Mouse (Mus musculus) embryonic stem cell, embryonic (primary cell): ENCODE results near the gene Rasl2-9.
"Not testable (repeated sequence)": the region's sequence is repeated elsewhere in the genome, so short reads cannot be mapped to it uniquely, and the experiment has no call there.

Experiments
- CTCF ChIA-PET, 4 experiments: fragments of 300-600 bp in 2 of 4; fragments of 350-600 bp in 2 of 4; sonication (Branson Sonifier 250); formaldehyde crosslinking; loops; one replicate each; lab custom pipeline; 2022; ENCODE audit warnings: inconsistent platforms in 2 of 4; lab: Charles Lee
- POLR2A ChIA-PET, 4 experiments: fragments of 300-600 bp in 2 of 4; fragments of 350-600 bp in 2 of 4; sonication (Branson Sonifier 250); formaldehyde crosslinking; loops; one replicate each; lab custom pipeline; 2022; ENCODE audit warnings: antibody characterized with exemption in 4 of 4, inconsistent platforms in 1 of 4; lab: Charles Lee

Rasl2-9 gene

DNA sequence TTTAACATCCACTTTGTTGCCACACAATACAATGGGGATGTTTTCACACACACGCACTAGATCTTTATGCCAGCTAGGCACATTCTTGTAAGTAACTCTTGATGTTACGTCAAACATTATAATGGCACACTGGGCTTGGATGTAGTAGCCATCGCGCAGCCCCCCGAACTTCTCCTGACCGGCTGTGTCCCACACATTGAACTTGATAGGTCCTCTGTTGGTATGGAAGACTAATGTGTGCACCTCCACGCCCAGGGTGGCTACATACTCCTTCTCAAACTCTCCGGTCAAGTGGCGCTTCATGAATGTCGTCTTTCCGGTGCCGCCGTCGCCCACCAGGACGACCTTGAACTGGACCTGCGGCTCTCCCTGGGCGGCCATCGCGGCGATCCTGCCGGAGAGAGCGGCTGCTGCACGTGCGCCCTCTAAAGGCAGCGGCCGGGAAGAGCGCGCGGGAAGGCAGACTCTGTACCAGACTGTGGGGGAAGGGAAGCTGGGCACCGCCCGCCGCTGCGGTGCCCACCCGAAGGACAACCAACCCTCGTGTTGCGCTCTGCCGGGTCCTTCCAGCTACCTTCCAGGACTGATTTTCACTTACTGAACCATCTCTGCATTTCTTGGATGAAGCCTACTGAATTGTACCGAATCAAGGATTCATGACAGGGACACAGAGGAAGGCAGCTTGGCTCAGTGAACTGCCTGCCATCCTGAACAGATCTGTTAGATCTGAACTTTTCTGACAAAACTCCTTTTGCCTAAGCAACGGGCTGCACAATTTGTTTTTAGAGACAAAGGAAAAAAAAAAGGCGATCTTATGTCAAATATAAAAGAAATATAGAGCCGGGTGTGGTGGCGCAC is at the start of gene Rasl2-9:
TSS of gene Rasl2-9 (minus strand) at position 402 of the 858 bp plus-strand sequence.
- ChIA-PET CTCF (interaction anchor here (0.5 to 1.6 kb wide), 24 partner anchors 8 to 1045 kb away, joined by 3 to 11 read pairs (median 4); partner anchors contain the start of genes Fiz1 (in 1 of the 4), Gm44973 (in 1 of the 4), Rfpl4 (in 1 of the 4) and Sbk2 (in 1 of the 4)), POLR2A (interaction anchor here (0.5 to 1.0 kb wide), 6 partner anchors 9 to 319 kb away, joined by 3 read pairs; partner anchors contain the start of gene U2af2 (in 1 of the 4))

DNA sequence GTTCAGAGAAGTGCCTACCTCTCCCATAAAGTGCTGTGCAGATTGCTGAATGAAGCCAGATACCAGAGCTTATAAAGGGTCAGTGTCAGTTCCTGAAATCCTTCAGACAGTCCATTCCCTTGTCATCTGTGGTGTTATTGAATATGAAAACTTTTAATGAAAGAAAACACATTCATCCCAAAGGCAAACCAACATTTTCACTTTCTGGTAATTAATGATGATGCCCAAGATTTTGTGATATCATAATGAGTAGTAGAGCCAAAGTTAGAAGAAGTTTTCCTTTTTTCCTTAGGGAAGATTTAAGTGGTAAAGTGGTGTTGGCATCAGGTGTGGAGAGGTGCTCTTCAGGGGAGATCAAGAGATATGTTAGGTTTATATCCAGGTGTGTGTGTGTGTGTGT is 23.8 kb upstream of the Rasl2-9 start, which contains the start of gene Vmn1r55:
TSS of gene Vmn1r55 (minus strand) at position 101 of the 400 bp plus-strand sequence.
- CTCF ChIA-PET: not testable (repeated sequence)
- POLR2A ChIA-PET: interaction anchor here in 1 of 4 experiments (0.6 kb wide), 1 partner anchor 151 kb away, joined by 7 read pairs; no protein-coding TSS in a partner anchor

DNA sequence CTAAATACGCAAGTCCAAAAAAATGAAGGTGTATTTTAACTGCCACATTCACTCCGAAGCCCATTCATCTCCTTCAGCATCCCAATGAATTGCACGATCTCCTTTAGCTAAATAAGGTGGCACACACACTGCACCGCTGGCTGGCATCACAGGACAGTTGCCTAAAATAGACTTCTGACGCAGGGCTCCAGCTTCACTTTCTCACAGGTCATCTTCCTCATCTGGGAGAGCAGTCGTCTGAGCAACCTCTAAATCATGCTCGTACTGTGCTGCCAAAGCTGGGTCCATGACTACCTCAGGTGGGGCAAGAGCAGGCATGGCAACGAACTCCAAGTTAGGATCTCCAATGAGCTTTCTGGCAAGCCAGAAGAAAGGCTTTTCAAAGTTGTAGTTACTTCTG is 672 bp downstream of the Rasl2-9 start:
- ChIA-PET CTCF (interaction anchor here in 2 of 4 experiments (1.2 to 1.6 kb wide), 2 partner anchors 65 to 156 kb away, joined by 3 to 11 read pairs; no protein-coding TSS in a partner anchor), POLR2A (no interaction called here)

DNA sequence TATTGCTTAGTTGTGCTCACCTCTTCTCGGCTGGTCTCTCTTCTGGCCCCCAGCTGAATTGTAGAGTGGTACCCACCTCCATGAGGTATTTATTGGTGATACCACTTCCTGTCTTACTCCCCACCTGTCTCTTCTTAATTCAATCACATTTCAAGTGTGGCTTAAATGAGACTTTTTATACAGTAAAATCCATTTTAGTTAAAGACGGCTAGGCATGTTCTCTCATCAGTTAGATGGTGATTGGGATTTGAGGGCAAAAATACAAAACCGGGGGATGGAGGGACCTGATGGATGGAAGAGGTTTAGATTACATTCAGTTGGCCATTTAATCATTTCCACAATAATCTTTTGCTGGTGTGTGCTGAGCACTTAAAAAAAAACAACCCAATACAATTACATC is 8.9 kb downstream of the Rasl2-9 start, which contains the start of gene Rfpl4:
TSS of gene Rfpl4 (minus strand) at position 101 of the 400 bp plus-strand sequence.
- CTCF ChIA-PET: interaction anchor here in 3 of 4 experiments (1.0 to 1.8 kb wide), 3 partner anchors 9 kb away, joined by 4 to 8 read pairs (median 4); partner anchors contain the start of gene Rasl2-9 (in 3 of the 3)
- POLR2A ChIA-PET: no interaction called here

DNA sequence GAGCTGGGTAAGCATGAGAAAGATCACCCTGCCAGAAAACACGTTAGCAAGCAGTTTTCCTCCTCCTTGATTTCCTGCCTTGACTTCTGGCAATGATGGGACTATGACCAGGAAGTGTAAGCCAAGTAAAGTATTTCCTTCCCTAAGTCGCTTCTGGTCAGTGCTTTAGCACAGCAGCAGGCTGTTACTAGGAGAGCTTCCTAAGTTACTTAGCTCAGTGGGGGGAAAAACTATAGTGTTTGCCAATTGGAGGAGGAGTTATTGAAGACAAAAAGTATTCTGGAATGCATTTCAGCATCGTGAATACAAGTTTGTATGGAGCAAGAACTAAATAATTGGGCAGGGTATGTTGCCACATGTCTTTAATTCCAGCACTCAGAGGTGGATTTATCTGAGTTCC is 13.0 kb downstream of the Rasl2-9 start:
- ChIA-PET CTCF (interaction anchor here in 1 of 4 experiments (0.6 kb wide), 1 partner anchor 13 kb away, joined by 5 read pairs; the partner anchor contains the start of gene Rasl2-9), POLR2A (no interaction called here)

DNA sequence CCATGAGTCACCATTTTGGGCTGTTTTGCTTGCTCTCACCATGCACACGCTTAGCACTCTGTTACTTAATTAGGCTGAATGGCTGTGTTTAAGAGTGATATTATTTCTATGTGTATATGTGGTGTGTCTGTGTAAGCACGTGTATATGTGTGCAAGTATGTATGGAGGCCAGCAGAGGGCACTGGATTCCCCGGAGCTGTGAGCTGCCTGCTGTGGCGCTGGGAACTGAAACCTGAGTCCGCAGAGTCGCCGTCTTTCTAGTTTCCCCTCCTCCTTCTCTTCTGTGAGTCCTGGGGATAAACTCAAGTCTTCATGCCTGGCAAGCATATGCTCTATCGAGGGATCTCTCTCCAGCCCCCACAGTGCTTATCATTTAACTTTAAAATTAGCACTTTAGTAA is 16.4 kb downstream of the Rasl2-9 start:
- POLR2A ChIA-PET: interaction anchor here in 2 of 4 experiments (0.6 to 1.3 kb wide), 7 partner anchors 9 to 1806 kb away, joined by 3 read pairs; partner anchors contain the start of genes Ube2s (in 1 of the 2) and Zfp524 (in 1 of the 2)
- CTCF ChIA-PET: interaction anchor here (0.5 to 2.5 kb wide), 8 partner anchors 12 to 228 kb away, joined by 3 to 10 read pairs (median 4); partner anchors contain the start of genes Rasl2-9 (in 1 of the 4) and Zfp579 (in 1 of the 4)

DNA sequence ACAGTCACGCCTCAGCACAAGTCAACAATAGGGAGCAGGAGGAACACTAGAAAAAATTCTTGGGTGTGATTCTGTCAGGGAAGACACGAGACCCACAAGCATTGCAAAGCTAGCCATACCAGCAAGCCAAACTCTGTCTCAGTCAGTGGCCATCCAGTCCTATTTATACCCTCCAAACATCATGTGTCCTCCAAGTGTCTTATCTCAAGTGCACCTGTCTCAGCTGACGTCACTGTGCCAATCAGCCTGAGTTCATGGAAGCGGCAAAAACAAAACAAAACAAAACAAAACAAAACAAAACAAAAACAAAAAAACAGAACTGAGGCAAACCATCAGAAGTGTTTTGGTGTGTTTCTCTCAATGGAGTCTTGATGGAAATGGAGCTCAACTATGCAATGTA is 17.5 kb downstream of the Rasl2-9 start:
- ChIA-PET CTCF (interaction anchor here in 1 of 4 experiments (2.5 kb wide), 1 partner anchor 18 kb away, joined by 10 read pairs; the partner anchor contains the start of gene Rasl2-9), POLR2A (interaction anchor here in 3 of 4 experiments (0.7 to 1.3 kb wide), 4 partner anchors 10 to 95 kb away, joined by 3 read pairs; partner anchors contain the start of gene Zfp524 (in 1 of the 3))

DNA sequence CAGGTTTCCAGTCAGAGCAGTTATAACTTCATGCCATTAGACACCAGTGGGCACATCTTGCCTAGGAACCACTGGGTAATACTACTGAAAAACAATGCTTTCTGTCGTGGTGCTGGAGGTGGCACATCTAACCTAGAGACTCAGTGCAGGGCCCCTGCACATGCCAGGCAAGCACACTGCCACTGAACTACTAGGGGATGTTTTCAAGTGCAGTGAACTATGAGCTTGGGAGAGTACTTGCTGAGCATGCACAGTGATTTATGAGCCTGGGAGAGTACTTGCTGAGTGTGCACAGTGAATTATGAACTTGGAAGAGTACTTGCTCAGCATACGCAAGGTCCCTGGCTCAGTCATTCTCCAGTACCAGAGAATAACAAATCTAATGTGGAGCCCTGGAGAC is 23.2 kb downstream of the Rasl2-9 start:
- CTCF ChIA-PET: no interaction called here
- POLR2A ChIA-PET: no interaction called here

DNA sequence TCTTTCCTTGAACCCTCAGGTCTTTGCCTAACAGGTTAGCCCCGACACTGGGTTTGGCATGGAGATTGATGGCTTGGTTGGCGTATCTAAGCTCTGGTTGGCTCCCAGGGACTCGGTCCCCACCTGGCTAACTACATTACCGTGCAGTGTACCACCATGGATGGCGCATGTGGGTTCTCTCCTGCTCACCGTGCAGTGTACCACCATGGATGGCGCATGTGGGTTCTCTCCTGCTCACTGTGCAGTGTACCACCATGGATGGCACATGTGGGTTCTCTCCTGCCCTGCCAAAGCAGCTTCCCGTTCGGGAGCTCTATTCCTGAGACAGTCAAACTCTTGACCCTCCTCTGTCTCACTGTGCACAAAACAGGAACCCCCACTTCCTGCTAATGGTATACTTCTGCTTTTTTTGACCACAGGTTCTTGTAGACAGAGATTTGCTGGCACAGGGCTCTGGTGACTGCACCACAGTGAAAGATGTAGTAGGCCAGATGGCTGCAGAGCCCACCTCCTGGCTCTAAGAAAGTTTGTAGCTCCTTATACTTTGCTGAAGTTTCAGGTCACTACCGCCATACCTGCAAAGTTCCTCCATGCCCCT is 24.6 kb downstream of the Rasl2-9 start:
- ChIA-PET POLR2A (interaction anchor here in 1 of 4 experiments (0.6 to 1.3 kb wide), 3 partner anchors 10 to 136 kb away, joined by 3 read pairs; no protein-coding TSS in a partner anchor), CTCF (no interaction called here)

DNA sequence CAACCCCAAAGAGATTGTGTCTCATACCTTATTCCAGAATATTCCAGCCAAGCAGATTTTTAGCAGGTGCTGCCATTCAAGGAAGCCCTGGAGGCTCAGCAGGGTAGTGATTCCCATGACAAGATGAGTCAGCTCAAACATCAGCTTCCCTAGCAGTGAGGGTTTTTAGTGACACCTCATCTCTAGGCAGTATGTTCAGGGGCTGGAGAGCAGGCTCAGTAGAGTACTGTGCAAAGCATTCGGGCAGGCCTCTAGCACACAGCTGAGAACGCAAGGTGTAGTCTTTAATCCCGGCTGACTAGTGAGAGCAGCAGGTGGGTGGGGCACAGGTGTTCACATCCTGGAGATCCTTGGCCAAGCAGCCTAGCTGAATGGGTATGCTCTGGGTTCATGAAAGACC is 26.0 kb downstream of the Rasl2-9 start:
- POLR2A ChIA-PET: interaction anchor here in 3 of 4 experiments (0.5 to 1.6 kb wide), 8 partner anchors 9 to 1455 kb away, joined by 3 to 6 read pairs (median 3); partner anchors contain the start of genes Cnot3 (in 1 of the 3), Fiz1 (in 1 of the 3) and Zfp524 (in 1 of the 3)
- CTCF ChIA-PET: no interaction called here

DNA sequence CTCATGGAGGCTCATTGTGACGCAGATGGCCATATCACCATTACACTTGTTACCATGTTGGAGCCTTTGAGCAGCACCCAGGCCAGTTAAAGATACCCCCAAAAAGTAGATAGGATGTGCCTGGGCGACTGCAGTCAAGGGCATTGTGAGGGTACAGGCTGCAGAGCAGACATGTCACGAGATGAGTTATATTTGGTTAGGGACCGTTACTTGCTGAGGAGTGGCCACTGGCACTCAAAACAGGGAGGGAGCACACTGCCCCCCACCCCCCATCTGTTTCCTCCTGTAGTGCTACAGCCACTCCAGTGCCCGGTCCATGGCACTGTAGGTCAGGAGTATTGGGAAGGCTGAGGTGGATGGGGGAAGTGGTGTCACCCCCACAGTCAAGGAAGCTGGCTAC is 27.0 kb downstream of the Rasl2-9 start:
- ChIA-PET POLR2A (interaction anchor here in 2 of 4 experiments (0.9 to 1.6 kb wide), 6 partner anchors 10 to 37 kb away, joined by 3 to 9 read pairs (median 4); partner anchors contain the start of gene U2af2 (in 1 of the 2)), CTCF (no interaction called here)

DNA sequence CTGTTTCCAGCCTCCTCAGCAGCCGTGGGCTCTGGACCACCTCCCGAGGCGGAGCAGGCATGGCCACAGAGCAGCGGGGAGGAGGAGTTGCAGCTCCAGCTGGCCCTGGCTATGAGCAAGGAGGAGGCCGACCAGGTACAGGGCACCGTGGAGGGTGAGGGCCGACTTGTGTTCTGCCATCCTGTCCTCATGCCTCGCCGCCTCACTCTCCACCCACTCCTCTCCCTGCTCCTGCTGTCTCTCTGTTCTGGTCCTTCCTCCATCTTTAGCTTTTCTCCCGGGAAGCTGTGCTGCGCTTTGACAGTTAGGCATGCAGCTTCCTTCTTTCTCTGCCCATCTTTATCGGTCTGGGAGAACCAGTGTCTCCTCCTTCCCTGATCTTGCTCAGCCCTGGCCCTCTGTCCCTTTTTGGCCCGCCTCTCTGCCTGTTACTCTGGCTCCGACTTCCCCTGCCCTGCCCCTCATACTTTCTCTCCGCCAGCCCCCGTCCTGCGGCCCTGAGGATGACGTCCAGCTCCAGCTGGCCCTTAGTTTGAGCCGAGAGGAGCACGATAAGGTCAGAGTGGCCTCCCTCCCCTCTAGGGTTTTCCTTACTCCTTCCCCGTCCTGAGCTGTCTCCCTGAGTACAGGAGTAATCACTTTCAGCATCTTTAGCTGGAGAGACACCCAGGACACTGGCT is 32.8 kb downstream of the Rasl2-9 start:
- POLR2A ChIA-PET: interaction anchor here in 3 of 4 experiments (0.7 to 1.4 kb wide), 6 partner anchors 9 to 33 kb away, joined by 3 to 5 read pairs (median 3); no protein-coding TSS in a partner anchor

DNA sequence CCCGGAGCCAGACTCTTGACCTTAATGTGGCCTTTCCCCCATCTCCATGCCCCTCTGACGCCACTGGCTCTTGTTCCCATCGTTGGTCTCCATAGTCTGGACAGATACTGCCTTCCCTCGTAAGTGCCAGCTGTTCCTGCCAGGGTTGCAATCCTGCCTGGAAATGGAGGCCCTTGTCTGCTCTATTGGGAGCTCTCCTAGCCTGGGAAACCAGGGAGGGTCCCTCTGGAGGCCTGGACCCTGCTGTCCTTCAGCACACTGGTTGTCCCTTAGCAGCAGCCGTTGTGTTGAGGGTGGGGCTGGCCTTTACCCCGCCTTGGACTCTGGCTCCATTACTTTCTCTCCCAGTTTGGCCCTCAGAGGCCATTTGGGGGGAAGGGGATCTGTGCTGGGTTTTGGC is 33.4 kb downstream of the Rasl2-9 start:
- ChIA-PET CTCF (interaction anchor here in 2 of 4 experiments (1.2 to 1.6 kb wide), 2 partner anchors 34 kb away, joined by 3 to 5 read pairs; partner anchors contain the start of gene Rasl2-9 (in 2 of the 2)), POLR2A (interaction anchor here in 3 of 4 experiments (0.7 to 1.4 kb wide), 5 partner anchors 12 to 32 kb away, joined by 3 to 5 read pairs (median 3); no protein-coding TSS in a partner anchor)

More for the DNA sequence above, 32.8 kb downstream of the Rasl2-9 start:
- CTCF ChIA-PET: interaction anchor here in 3 of 4 experiments (0.7 to 1.6 kb wide), 3 partner anchors 16 to 33 kb away, joined by 3 to 5 read pairs (median 3); partner anchors contain the start of gene Rasl2-9 (in 2 of the 3)

DNA sequence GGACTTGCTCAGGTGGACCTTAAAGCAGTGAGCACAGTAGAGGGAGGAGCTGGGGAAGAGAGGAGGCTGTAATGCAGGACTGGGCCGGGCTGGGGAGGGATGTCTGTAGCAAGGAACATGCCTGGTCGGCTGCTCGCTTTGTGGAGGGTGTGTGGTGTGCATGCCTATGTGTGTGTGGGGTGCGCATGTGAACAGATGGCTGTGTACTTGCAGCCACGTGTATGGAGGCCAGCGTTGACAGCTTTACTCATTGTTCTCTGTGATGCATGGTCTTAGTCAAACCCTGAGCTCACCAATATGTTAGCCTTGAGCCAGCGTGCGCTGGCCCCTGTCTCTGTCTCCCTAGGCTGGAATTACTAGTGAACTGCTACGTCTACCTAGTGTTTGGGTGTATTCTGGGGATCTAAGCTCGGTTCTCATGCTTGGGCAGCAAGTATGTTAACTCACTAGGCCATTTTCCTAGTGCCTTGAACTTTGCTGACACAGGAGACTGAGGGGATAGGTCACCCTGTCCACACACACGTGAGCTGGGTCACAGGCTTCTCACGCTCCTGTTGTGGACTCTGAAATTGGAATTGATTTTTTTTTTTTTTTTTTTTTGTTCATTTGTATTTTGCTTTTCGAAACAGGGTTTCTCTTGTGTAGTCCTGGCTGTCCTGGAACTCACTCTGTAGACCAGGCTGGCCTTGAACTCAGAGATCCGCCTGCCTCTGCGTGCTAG is 34.6 kb downstream of the Rasl2-9 start:
- ChIA-PET CTCF (interaction anchor here in 1 of 4 experiments (0.5 kb wide), 1 partner anchor 13 kb away, joined by 3 read pairs; no protein-coding TSS in a partner anchor), POLR2A (interaction anchor here (0.8 to 2.1 kb wide), 8 partner anchors 9 to 25 kb away, joined by 3 to 6 read pairs (median 3); no protein-coding TSS in a partner anchor)

DNA sequence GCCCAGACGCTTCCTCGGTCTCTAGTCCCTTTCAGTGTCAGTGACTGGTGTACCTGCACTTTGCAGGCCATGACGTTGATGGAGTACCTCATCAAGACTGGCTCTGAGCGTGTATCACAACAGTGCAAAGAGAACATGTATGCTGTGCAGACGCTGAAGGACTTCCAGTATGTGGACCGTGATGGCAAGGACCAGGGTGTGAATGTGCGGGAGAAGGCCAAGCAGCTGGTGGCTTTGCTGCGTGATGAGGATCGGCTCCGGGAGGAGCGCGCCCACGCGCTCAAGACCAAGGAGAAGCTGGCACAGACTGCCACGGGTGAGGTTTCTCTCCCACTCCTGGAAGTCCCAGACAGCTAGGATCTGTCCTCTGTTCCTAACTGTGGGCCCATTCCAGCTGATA is 35.9 kb downstream of the Rasl2-9 start:
- ChIA-PET POLR2A (interaction anchor here in 3 of 4 experiments (0.9 to 2.1 kb wide), 5 partner anchors 7 to 28 kb away, joined by 3 to 6 read pairs (median 3); partner anchors contain the start of gene U2af2 (in 1 of the 3)), CTCF (no interaction called here)

DNA sequence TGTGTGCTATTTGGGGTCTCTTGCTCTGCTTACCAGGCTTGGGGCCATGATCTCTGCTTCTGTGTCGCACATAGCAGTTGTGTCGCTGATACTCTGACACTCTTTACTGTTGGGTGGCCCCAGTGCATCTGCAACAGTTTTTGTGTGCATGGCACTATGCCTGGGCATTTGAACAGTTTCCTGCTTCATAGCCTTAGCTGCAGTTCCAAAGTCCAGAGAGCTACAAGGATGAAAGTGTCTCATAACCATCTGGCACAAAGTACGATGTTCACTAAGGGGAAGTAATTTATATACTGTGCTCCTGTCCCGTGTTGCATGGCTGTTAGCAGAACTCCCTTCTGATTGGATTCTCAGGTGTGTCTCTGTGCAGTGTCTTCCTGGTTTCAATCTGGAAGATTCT is 37.9 kb downstream of the Rasl2-9 start:
- ChIA-PET CTCF (interaction anchor here in 1 of 4 experiments (1.2 kb wide), 1 partner anchor 38 kb away, joined by 3 read pairs; the partner anchor contains the start of gene Rasl2-9), POLR2A (interaction anchor here in 3 of 4 experiments (0.6 to 1.8 kb wide), 4 partner anchors 10 to 22 kb away, joined by 3 to 4 read pairs (median 4); no protein-coding TSS in a partner anchor)
